Mouse (Mus musculus) MEL (cell line): ENCODE results near the gene Olfr23.

Source experiments
- GABPA ChIP-seq: IDR thresholded peaks from 2 replicates; pipeline ENCODE4 v1.6.1; 2012; ENCODE audit warnings: low read depth, mild to moderate bottlenecking, inconsistent platforms, low read length, improper control_type of control experiment, moderate library complexity
- SIN3A ChIP-seq: IDR thresholded peaks from 2 replicates; pipeline ENCODE4 v1.6.1; 2012; ENCODE audit warnings: low read length, improper control_type of control experiment, inconsistent platforms

DNA sequence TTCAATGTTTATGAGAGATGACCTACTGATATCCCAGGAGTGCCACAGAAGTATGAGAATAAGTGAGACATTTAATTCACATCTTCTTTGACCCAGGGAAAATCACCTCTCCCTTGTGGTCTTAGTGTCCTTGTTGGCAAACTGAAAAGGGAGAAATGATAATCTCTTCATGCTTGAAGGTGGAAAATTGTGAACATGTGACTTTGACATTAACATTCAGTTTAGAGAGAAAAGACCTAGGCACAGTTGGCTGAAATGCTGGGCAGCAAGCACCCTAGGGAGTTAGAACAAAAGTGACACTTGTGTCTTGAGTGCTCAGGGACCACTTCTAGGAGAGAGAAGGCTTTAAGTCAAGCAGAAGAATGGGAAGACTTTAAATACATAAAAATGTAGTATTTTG lies 53.8 kb downstream of the Olfr23 start, which contains the start of gene Olfr398:
- no peak for TF ChIP-seq SIN3A
- TF ChIP-seq GABPA: no peak
